Mouse (Mus musculus) stomach, embryonic 14.5 days (tissue): ENCODE data around the gene Sox5. TPM values are rescaled to one million over a fixed set of nuclear protein-coding genes. Genes with fewer than 3 reads are reported as not detected.

Experiments used
- ATAC-seq: fragments of 200-750 bp; cut with Nextera tagmentation; 2 replicates; pipeline ENCODE4 v1.8.0; 2017; ENCODE audit warnings: low read depth, moderate TSS enrichment; ENCODE audit not compliant: insufficient number of reproducible peaks, insufficient read depth, low FRiP score
- H3K27ac ChIP-seq: fragments of 300-500 bp; sonication (generic); 2 replicates; pipeline ENCODE4 v1.5.1; 2014; ENCODE audit warnings: mild to moderate bottlenecking, low read length, moderate library complexity, mixed read lengths
- H3K27me3 ChIP-seq: fragments of 300-500 bp; sonication (generic); 2 replicates; pipeline ENCODE4 v1.6.1; 2014; ENCODE audit warnings: low read length, control low read depth, mixed read lengths; ENCODE audit not compliant: control insufficient read depth, insufficient read depth
- H3K36me3 ChIP-seq: fragments of 300-500 bp; sonication (generic); 2 replicates; pipeline ENCODE4 v1.6.1; 2014; ENCODE audit warnings: mild to moderate bottlenecking, control low read depth, low read length, moderate library complexity, mixed read lengths; ENCODE audit not compliant: control insufficient read depth, insufficient read depth
- H3K4me1 ChIP-seq: fragments of 300-500 bp; sonication (generic); 2 replicates; pipeline ENCODE4 v1.6.1; 2014; ENCODE audit warnings: low read length, control low read depth, mixed read lengths; ENCODE audit not compliant: control insufficient read depth, insufficient read depth
- H3K4me2 ChIP-seq: fragments of 300-500 bp; sonication (generic); replicated peaks from 2 replicates; pipeline ENCODE4 v1.6.1; 2014; ENCODE audit warnings: low read depth, low read length, control low read depth
- H3K4me3 ChIP-seq: fragments of 300-500 bp; sonication (generic); 2 replicates; pipeline ENCODE4 v1.5.1; 2014; ENCODE audit warnings: low read depth, low read length, control low read depth
- H3K9ac ChIP-seq: fragments of 300-500 bp; sonication (generic); replicated peaks from 2 replicates; pipeline ENCODE4 v1.6.1; 2014; ENCODE audit warnings: low read depth, mild to moderate bottlenecking, control low read depth, low read length, moderate library complexity, mixed read lengths
- H3K9me3 ChIP-seq: fragments of 300-500 bp; sonication (generic); 2 replicates; pipeline ENCODE4 v1.6.1; 2016; ENCODE audit warnings: low read depth, low read length, control low read depth; ENCODE audit not compliant: control insufficient read depth
- WGBS: fragments of 180-500 bp; shearing (Covaris S2); extraction: QIAGEN DNeasy Blood & Tissue Kit; methylation state at CpG from one replicate; pipeline ENCODE4 v1.1.7; 2014; 5-methylcytosine and 5-hydroxymethylcytosine counted together
- polyA plus RNA-seq: library from polyadenylated mRNA; unstranded; fragments of >200 nt; fragmentation: Nextera tagmentation; extraction: Ambion mirVana; gene quantifications from 2 replicates; pipeline ENCODE4 v1.2.1, GENCODE M21; 2014

Sox5 gene
- polyA plus RNA-seq, 1 experiment from 2014 or later: 30.3 TPM

- Histone ChIP-seq H3K4me1 (no peaks in the 10 kb centered on the region), H3K9me3 (no peaks in the 10 kb centered on the region), H3K4me3 (no peak overlapping the region), H3K4me2 (no peak overlapping the region), H3K27me3 (no peaks in the 10 kb centered on the region), H3K36me3 (no peaks in the 10 kb centered on the region), H3K9ac (no peak overlapping the region), H3K27ac (no peak overlapping the region)
- 74% methylated on average over 10 of the region's 10 CpGs for WGBS
- no peak for ATAC-seq
These were observed 630.7 kb downstream of the Sox5 start for GRCm38 (mm10) chr6:144151075-144151474.

GRCm38 (mm10) chr6:144137397-144137796 is 644.4 kb downstream of the Sox5 start:
- no peak overlapping the region for H3K4me2 ChIP-seq
- no peak overlapping the region for H3K4me3 ChIP-seq
- H3K36me3 ChIP-seq: no peaks in the 10 kb centered on the region
- 81% methylated on average over 5 of the region's 5 CpGs for WGBS
- no peaks in the 10 kb centered on the region for H3K4me1 ChIP-seq
- no peak overlapping the region for H3K9ac ChIP-seq
- H3K27ac ChIP-seq: no peak overlapping the region
- no peaks in the 10 kb centered on the region for H3K9me3 ChIP-seq
- H3K27me3 ChIP-seq: no peaks in the 10 kb centered on the region
- ATAC-seq: no peak

GRCm38 (mm10) chr6:144136894-144137293 is 644.9 kb downstream of the Sox5 start:
- no peak overlapping the region for H3K9ac ChIP-seq
- H3K4me2 ChIP-seq: no peak overlapping the region
- no peak for ATAC-seq
- no peak overlapping the region for H3K27ac ChIP-seq
- H3K9me3 ChIP-seq: no peaks in the 10 kb centered on the region
- H3K4me3 ChIP-seq: no peak overlapping the region
- WGBS: 88% methylated on average over 4 of the region's 4 CpGs
- no peaks in the 10 kb centered on the region for H3K4me1 ChIP-seq
- no peaks in the 10 kb centered on the region for H3K27me3 ChIP-seq
- no peaks in the 10 kb centered on the region for H3K36me3 ChIP-seq

GRCm38 (mm10) chr6:144129927-144130326 is 651.9 kb downstream of the Sox5 start:
- H3K4me2 ChIP-seq: no peak overlapping the region
- 86% methylated on average over 12 of the region's 12 CpGs for WGBS
- no peak overlapping the region for H3K9ac ChIP-seq
- ATAC-seq: no peak
- H3K36me3 ChIP-seq: no peaks in the 10 kb centered on the region
- no peaks in the 10 kb centered on the region for H3K27me3 ChIP-seq
- no peaks in the 10 kb centered on the region for H3K9me3 ChIP-seq
- H3K27ac ChIP-seq: no peak overlapping the region
- no peaks in the 10 kb centered on the region for H3K4me1 ChIP-seq
- no peak overlapping the region for H3K4me3 ChIP-seq

GRCm38 (mm10) chr6:144119961-144120360 is 661.8 kb downstream of the Sox5 start:
- no peaks in the 10 kb centered on the region for H3K4me1 ChIP-seq
- no peaks in the 10 kb centered on the region for H3K36me3 ChIP-seq
- H3K9me3 ChIP-seq: no peaks in the 10 kb centered on the region
- no peak overlapping the region for H3K9ac ChIP-seq
- ATAC-seq: no peak
- no peak overlapping the region for H3K4me3 ChIP-seq
- H3K27me3 ChIP-seq: no peaks in the 10 kb centered on the region
- H3K27ac ChIP-seq: no peak overlapping the region
- WGBS: 91% methylated on average over 1 of the region's 1 CpGs
- no peak overlapping the region for H3K4me2 ChIP-seq

- Histone ChIP-seq H3K9ac (no peak overlapping the region), H3K4me1 (no peaks in the 10 kb centered on the region), H3K27ac (no peak overlapping the region), H3K4me2 (no peak overlapping the region), H3K36me3 (no peaks in the 10 kb centered on the region), H3K9me3 (no peaks in the 10 kb centered on the region), H3K4me3 (no peak overlapping the region), H3K27me3 (no peaks in the 10 kb centered on the region)
- no peak for ATAC-seq
- 51% methylated on average over 6 of the region's 6 CpGs for WGBS
These were observed 665.1 kb downstream of the Sox5 start for GRCm38 (mm10) chr6:144116646-144117045.

GRCm38 (mm10) chr6:144111561-144111960 is 670.2 kb downstream of the Sox5 start:
- no peak for ATAC-seq
- WGBS: 88% methylated on average over 6 of the region's 6 CpGs
- no peak overlapping the region for H3K9ac ChIP-seq
- no peaks in the 10 kb centered on the region for H3K4me1 ChIP-seq
- H3K4me2 ChIP-seq: no peak overlapping the region
- H3K9me3 ChIP-seq: no peaks in the 10 kb centered on the region
- no peak overlapping the region for H3K27ac ChIP-seq
- H3K36me3 ChIP-seq: no peaks in the 10 kb centered on the region
- H3K27me3 ChIP-seq: no peaks in the 10 kb centered on the region
- H3K4me3 ChIP-seq: no peak overlapping the region

- 58% methylated on average over 10 of the region's 10 CpGs for WGBS
- ATAC-seq: no peak
- Histone ChIP-seq H3K9me3 (no peaks in the 10 kb centered on the region), H3K36me3 (no peaks in the 10 kb centered on the region), H3K9ac (no peak overlapping the region), H3K4me3 (no peak overlapping the region), H3K4me2 (no peak overlapping the region), H3K27ac (no peak overlapping the region), H3K27me3 (no peaks in the 10 kb centered on the region), H3K4me1 (no peaks in the 10 kb centered on the region)
These were observed 674.9 kb downstream of the Sox5 start for GRCm38 (mm10) chr6:144106848-144107247.

- Histone ChIP-seq H3K27ac (no peak overlapping the region), H3K36me3 (no peaks in the 10 kb centered on the region), H3K9me3 (peaks cover 3% of the 10 kb centered on the region; the same call in 1 of the 2 replicates), H3K4me1 (no peaks in the 10 kb centered on the region), H3K4me2 (no peak overlapping the region), H3K4me3 (no peak overlapping the region), H3K27me3 (no peaks in the 10 kb centered on the region), H3K9ac (no peak overlapping the region)
- no peak for ATAC-seq
- 92% methylated on average over 12 of the region's 12 CpGs for WGBS
These were observed 676.1 kb downstream of the Sox5 start for GRCm38 (mm10) chr6:144105645-144106044.
